ENCODE assay signal across 21 mouse cellular contexts in the genomic region with DNA sequence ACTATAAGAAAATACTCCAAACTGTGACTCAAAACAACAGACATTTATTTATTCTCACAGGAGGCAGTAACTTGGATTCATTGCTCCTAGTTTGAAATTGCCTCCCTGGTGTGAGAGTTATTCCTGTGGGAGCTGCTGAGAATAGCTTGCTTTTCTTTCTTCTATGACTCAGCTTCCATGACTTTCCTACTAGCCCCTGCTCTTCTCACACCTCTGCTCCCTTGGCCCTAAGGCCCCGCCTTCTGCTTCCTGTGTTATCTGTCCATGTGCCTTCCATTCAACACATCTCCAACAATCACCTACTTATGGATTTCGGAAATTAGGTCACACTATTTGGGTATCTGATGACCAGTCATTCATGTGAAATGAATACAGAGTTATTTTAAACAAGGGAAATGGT.
DNase-seq lines count a peak whose midpoint lies in the region; ATAC-seq lines count a peak whose summit lies in the region.
"Had no signal": no experiment of that assay in that cellular context is flagged by ENCODE, and none has a peak within 500 bp of the region (broad histone marks: within the 10 kb centered on the region; RNA-seq: fewer than 3 reads in every experiment).

No protein-coding gene starts in this region.

- WGBS in heart, embryonic 11.5 days (ENCODE audit: insufficient replicate concordance), result 26% methylated on average over 2 of the region's 2 CpGs
- 26% methylated on average over 2 of the region's 2 CpGs for WGBS in heart, embryonic 14.5 days

- intact Hi-C loops in heart, postnatal 14 days (cut with DNase I), result no loop called here
- intact Hi-C loops in heart, postnatal 10 days (cut with DNase I), result no loop called here
- intact Hi-C loops in gastrocnemius, postnatal 14 days (cut with DNase I; ENCODE audit: low total_unique reads), result no loop called here

- H3K9ac ChIP-seq in heart, embryonic 11.5 days (ENCODE audit: low read depth, low read length), result no peak overlapping the region
- H3K9ac ChIP-seq in heart, embryonic 14.5 days (ENCODE audit: low read length), result no peak overlapping the region
- H3K9ac ChIP-seq: forebrain, embryonic 12.5 days; forebrain, postnatal 0 days; hindbrain, embryonic 15.5 days had no signal

- no peaks in the 10 kb centered on the region for H3K36me3 ChIP-seq in heart, embryonic 11.5 days (ENCODE audit: control insufficient read depth, insufficient read depth, low read length)
- no peaks in the 10 kb centered on the region for H3K36me3 ChIP-seq in heart, embryonic 14.5 days (ENCODE audit: control insufficient read depth, insufficient read depth, low read length)
- H3K36me3 ChIP-seq: forebrain, embryonic 12.5 days; G1E; hindbrain, embryonic 15.5 days had no signal

- no peaks in the 10 kb centered on the region for H3K9me3 ChIP-seq in heart, embryonic 11.5 days (replicated peaks; ENCODE audit: control insufficient read depth, low read length)
- no peaks in the 10 kb centered on the region for H3K9me3 ChIP-seq in heart, embryonic 14.5 days (ENCODE audit: control insufficient read depth, low read length)
- H3K9me3 ChIP-seq: forebrain, embryonic 12.5 days; G1E; hindbrain, embryonic 15.5 days had no signal

- H3K27me3 ChIP-seq in heart, embryonic 11.5 days (ENCODE audit: control insufficient read depth, insufficient read depth, low read length), result no peaks in the 10 kb centered on the region
- no peaks in the 10 kb centered on the region for H3K27me3 ChIP-seq in heart, embryonic 14.5 days (ENCODE audit: control insufficient read depth, insufficient read depth, low read length)
- H3K27me3 ChIP-seq: forebrain, embryonic 12.5 days; hindbrain, embryonic 15.5 days had no signal

- H3K4me1 ChIP-seq in heart, embryonic 11.5 days (ENCODE audit: control insufficient read depth, insufficient read depth, low read length), result 0 out of 2 replicates have a peak, but pooled peaks cover 3% of the 10 kb centered on the region
- H3K4me1 ChIP-seq in heart, embryonic 14.5 days (ENCODE audit: control insufficient read depth in 2 of 2, insufficient read depth in 2 of 2, low read length in 2 of 2), result peaks cover 0 to 7% of the 10 kb centered on the region in 2 experiments; a peak in 2 of 4 replicates

- DNase-seq in heart, adult 8-10 months (ENCODE audit: low spot score), result peak; percentile 4
- no peak for DNase-seq in heart, postnatal 14 days
- peak; percentile 39 for DNase-seq in brain, adult 2 months (ENCODE audit: low read depth, low spot score)
- peak; percentile 9 to 22 for DNase-seq in heart, postnatal 10 days
- DNase-seq in gastrocnemius, postnatal 14 days, result no peak
- no peak for DNase-seq in kidney, postnatal 36 days
- DNase-seq: adrenal gland, postnatal 14 days; cerebellum, adult 2 months; cerebellum, postnatal 10 days; forebrain, postnatal 0 days; gastrocnemius, postnatal 25 days; kidney, adult 8-10 months had no signal

- no peak for ATAC-seq in heart, embryonic 11.5 days (replicated peaks; ENCODE audit: insufficient number of reproducible peaks, low FRiP score, low TSS enrichment)
- ATAC-seq in heart, embryonic 14.5 days (ENCODE audit: insufficient number of reproducible peaks, insufficient read depth, low FRiP score, low read depth), result peak; percentile 50; the same call in 1 of the 2 replicates
- ATAC-seq: activated CD4-positive, CD25-positive, alpha-beta regulatory T cell, adult 4 months; CD4-positive, CD25-positive, alpha-beta regulatory T cell, adult 4 months; forebrain, postnatal 0 days; inflammation-experienced regulatory T-cells, adult 6 months; intestine, postnatal 0 days had no signal

- H3K4me2 ChIP-seq in heart, embryonic 11.5 days, result no peak overlapping the region
- no peak overlapping the region for H3K4me2 ChIP-seq in heart, embryonic 14.5 days (ENCODE audit: low read length)
- H3K4me2 ChIP-seq: forebrain, embryonic 12.5 days; hindbrain, embryonic 15.5 days had no signal

- no peak overlapping the region for H3K4me3 ChIP-seq in heart, embryonic 11.5 days (ENCODE audit: low read depth, low read length)
- no peak overlapping the region for H3K4me3 ChIP-seq in heart, embryonic 14.5 days (ENCODE audit: control insufficient read depth in 1 of 2, insufficient read depth in 1 of 2, low read depth in 1 of 2, low read length in 2 of 2)
- H3K4me3 ChIP-seq: forebrain, embryonic 12.5 days; hindbrain, embryonic 15.5 days had no signal

- H3K27ac ChIP-seq in heart, embryonic 11.5 days (ENCODE audit: low read depth, low read length), result no peak overlapping the region
- H3K27ac ChIP-seq in heart, embryonic 14.5 days (replicated peaks in 1 of 2; ENCODE audit: control insufficient read depth in 1 of 2, insufficient read depth in 1 of 2, low read depth in 2 of 2, low read length in 2 of 2), result no peak overlapping the region; a peak in 1 of 4 replicates
- H3K27ac ChIP-seq: forebrain, embryonic 12.5 days; hindbrain, embryonic 15.5 days had no signal

Comparison
In these comparisons a context has a peak if more than half of its experiments do, and no peak if none do; other contexts are left out.
1. DNase-seq: peak in heart, adult 8-10 months (single experiment), brain, adult 2 months (single experiment) and heart, postnatal 10 days (2 of 2); none in heart, postnatal 14 days (0 of 2), gastrocnemius, postnatal 14 days (single experiment) and kidney, postnatal 36 days (0 of 2).